Mouse (Mus musculus) lung, postnatal 0 days (tissue): Measurements from ENCODE around the gene Hif3a. TPM values are rescaled to one million over a fixed set of nuclear protein-coding genes. Genes with fewer than 3 reads are reported as not detected.

Source experiments
- ATAC-seq: fragments of 200-750 bp; cut with Nextera tagmentation; 2 replicates; pipeline ENCODE4 v1.8.0; 2017; ENCODE audit warnings: moderate library complexity
- DNase-seq: peaks from one replicate; pipeline ENCODE4 v3.0.0-alpha.2; 2016; ENCODE audit warnings: low spot score
- H3K27ac ChIP-seq: fragments of 300-500 bp; sonication (generic); 2 replicates; pipeline ENCODE4 v1.5.1; 2014; ENCODE audit warnings: antibody characterized with exemption, mild to moderate bottlenecking, low read length, mixed read lengths
- H3K27me3 ChIP-seq: fragments of 300-500 bp; sonication (generic); replicated peaks from 2 replicates; pipeline ENCODE4 v1.6.1; 2014; ENCODE audit warnings: low read length, mixed read lengths; ENCODE audit not compliant: insufficient read depth
- H3K36me3 ChIP-seq: fragments of 300-500 bp; sonication (generic); 2 replicates; pipeline ENCODE4 v1.6.1; 2014; ENCODE audit warnings: low read length, mixed read lengths; ENCODE audit not compliant: insufficient read depth
- H3K4me1 ChIP-seq: fragments of 300-500 bp; sonication (generic); 2 replicates; pipeline ENCODE4 v1.6.1; 2014; ENCODE audit warnings: antibody characterized with exemption, low read depth, low read length, mixed read lengths; ENCODE audit not compliant: insufficient read depth
- H3K4me2 ChIP-seq: fragments of 300-500 bp; sonication (generic); replicated peaks from 2 replicates; pipeline ENCODE4 v1.6.1; 2014; ENCODE audit warnings: low read depth, mild to moderate bottlenecking, low read length, moderate library complexity, mixed read lengths
- H3K4me3 ChIP-seq: fragments of 300-500 bp; sonication (generic); 2 replicates; pipeline ENCODE4 v1.5.1; 2014; ENCODE audit warnings: low read depth, low read length
- H3K9ac ChIP-seq: fragments of 300-500 bp; sonication (generic); replicated peaks from 2 replicates; pipeline ENCODE4 v1.6.1; 2014; ENCODE audit warnings: low read depth, mild to moderate bottlenecking
- H3K9me3 ChIP-seq: fragments of 300-500 bp; sonication (generic); 2 replicates; pipeline ENCODE4 v1.6.1; 2016; ENCODE audit warnings: low read length, mixed read lengths
- CTCF ChIP-seq: IDR thresholded peaks from 2 replicates; pipeline ENCODE4 v1.5.1; 2016; ENCODE audit warnings: antibody characterized with exemption, mild to moderate bottlenecking
- EP300 ChIP-seq: IDR thresholded peaks from 2 replicates; pipeline ENCODE4 v1.6.1; 2016; ENCODE audit warnings: antibody characterized with exemption, mild to moderate bottlenecking, control low read depth
- WGBS: fragments of 180-500 bp; shearing (Covaris S2); extraction: QIAGEN DNeasy Blood & Tissue Kit; methylation state at CpG from one replicate; pipeline ENCODE4 v1.1.7; 2014; 5-methylcytosine and 5-hydroxymethylcytosine counted together
- polyA plus RNA-seq: library from polyadenylated mRNA; unstranded; fragments of >200 nt; fragmentation: Nextera tagmentation; extraction: Ambion mirVana; gene quantifications from 2 replicates; pipeline ENCODE4 v1.2.1, GENCODE M21; 2015

The Hif3a gene
- polyA plus RNA-seq, 1 experiment from 2014 or later = 8.2 TPM

DNA sequence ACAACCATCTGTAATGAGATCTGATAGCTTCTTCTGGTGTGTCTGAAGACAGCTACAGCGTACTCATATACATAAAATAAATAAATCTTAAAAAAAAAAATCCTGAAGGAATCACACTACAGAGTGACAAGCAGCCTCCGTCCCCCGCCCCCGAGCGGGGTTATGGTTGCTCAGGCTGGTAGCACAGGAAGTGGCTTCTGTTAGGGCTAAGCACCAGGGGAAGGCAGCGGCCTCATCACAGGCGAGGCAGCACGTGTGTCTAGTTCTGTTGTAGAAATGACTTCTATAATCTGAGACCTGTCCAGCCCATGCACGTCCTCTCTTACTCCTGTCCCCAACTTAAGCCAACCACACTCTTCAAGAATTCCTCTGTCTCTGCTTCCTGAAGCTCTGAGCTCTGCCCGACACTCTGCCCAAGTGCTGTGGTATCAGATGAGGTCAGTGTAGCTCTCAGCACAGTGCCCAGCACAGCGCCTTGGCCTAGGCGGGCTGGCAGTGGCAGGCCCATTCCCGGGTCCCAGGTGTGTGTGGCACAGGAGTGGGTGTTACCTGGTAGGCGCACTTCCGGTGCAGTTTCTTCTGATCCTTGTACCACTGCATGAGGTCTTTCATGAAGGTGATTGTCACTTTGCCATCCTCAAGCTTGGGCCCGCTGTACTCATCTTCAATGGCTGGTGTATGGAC is 52.8 kb downstream of the Hif3a start:
- DNase-seq (no peak), ATAC-seq (no peak)
- TF ChIP-seq EP300 (no peak), CTCF (no peak)
- 77% methylated on average over 16 of the region's 16 CpGs for WGBS
- Histone ChIP-seq H3K4me3 (no peak overlapping the region), H3K4me2 (no peak overlapping the region), H3K27ac (no peak overlapping the region), H3K27me3 (no peaks in the 10 kb centered on the region), H3K36me3 (peaks cover 34% of the 10 kb centered on the region), H3K4me1 (no peaks in the 10 kb centered on the region), H3K9ac (no peak overlapping the region), H3K9me3 (no peaks in the 10 kb centered on the region)

DNA sequence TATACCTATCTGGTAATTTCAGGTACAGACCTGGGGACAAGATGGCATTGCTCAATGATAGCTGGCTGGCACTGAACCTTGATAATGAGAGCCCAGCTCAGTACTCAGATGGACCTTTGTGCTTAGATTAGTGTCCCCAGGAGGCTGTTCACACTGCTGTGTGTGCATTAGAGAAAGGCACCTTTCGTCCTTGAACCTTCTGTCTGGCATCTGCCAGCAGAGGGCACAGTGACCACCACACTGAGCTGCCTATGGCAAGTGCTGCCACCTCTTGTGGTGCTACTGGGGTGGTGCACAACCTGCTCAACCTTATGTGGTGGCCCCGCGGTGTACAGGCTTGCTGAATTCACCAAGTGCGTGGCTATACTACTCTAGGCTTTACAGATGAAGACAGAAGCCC is 54.9 kb downstream of the Hif3a start:
- no peak overlapping the region for H3K4me2 ChIP-seq

DNA sequence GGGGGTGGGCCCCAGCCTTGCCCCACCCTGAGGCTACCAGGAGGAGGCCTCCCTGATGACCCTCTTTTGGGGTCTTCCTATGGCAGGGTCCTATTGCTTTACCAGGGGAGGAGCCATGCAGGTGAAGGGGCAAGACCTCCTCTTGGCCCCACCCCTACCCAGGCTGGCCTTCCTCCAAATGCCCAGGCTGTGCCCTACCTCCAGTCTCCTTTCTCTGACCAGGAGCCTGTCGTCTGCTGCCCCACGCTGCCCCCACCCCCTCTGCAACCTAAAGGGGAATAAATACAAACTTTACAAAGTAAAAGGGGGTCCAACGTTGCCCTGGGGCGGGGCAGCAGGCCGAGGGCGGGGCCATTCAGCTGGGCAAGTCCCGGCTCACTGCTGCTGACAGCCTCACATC is 57.5 kb downstream of the Hif3a start:
- Histone ChIP-seq H3K9me3 (no peaks in the 10 kb centered on the region), H3K36me3 (peaks cover 26% of the 10 kb centered on the region; the same call in 1 of the 2 replicates), H3K27me3 (no peaks in the 10 kb centered on the region), H3K4me2 (no peak overlapping the region), H3K27ac (no peak overlapping the region), H3K4me3 (no peak overlapping the region), H3K4me1 (no peaks in the 10 kb centered on the region), H3K9ac (no peak overlapping the region)
- TF ChIP-seq EP300 (no peak), CTCF (no peak)
- DNase-seq (no peak), ATAC-seq (no peak)
- 66% methylated on average over 7 of the region's 7 CpGs for WGBS

More for the DNA sequence above, 54.9 kb downstream of the Hif3a start:
- Histone ChIP-seq H3K4me1 (no peaks in the 10 kb centered on the region), H3K9ac (no peak overlapping the region), H3K27ac (no peak overlapping the region), H3K9me3 (no peaks in the 10 kb centered on the region), H3K36me3 (peaks cover 21% of the 10 kb centered on the region; the same call in 1 of the 2 replicates), H3K4me3 (no peak overlapping the region), H3K27me3 (no peaks in the 10 kb centered on the region)
- TF ChIP-seq EP300 (no peak), CTCF (peak; percentile 95)
- peak; percentile 65 for ATAC-seq
- WGBS = 66% methylated on average over 4 of the region's 4 CpGs
- peak; percentile 63 for DNase-seq

- no peaks in the 10 kb centered on the region for H3K27me3 ChIP-seq
- H3K9me3 ChIP-seq = no peaks in the 10 kb centered on the region
- no peak overlapping the region for H3K9ac ChIP-seq
- peaks cover 26% of the 10 kb centered on the region; the same call in 1 of the 2 replicates for H3K36me3 ChIP-seq
- TF ChIP-seq EP300 (no peak), CTCF (no peak; the same call in 1 of the 2 replicates)
- ATAC-seq (peak; percentile 22), DNase-seq (peak; percentile 52)
- H3K4me1 ChIP-seq = 0 out of 2 replicates have a peak, but pooled peaks cover 3% of the 10 kb centered on the region
- H3K4me2 ChIP-seq = no peak overlapping the region
- no peak overlapping the region for H3K4me3 ChIP-seq
- H3K27ac ChIP-seq = peak overlapping the region; percentile 26; the same call in 1 of the 2 replicates
- 64% methylated on average over 7 of the region's 7 CpGs for WGBS
These were observed 58.8 kb downstream of the Hif3a start for GRCm38 (mm10) chr7:17003230-17003960.

- peaks cover 21% of the 10 kb centered on the region; the same call in 1 of the 2 replicates for H3K36me3 ChIP-seq
- peak; percentile 78 for ATAC-seq
- TF ChIP-seq EP300 (no peak), CTCF (peak; percentile 88)
- DNase-seq = peak; percentile 91
- no peak overlapping the region for H3K4me3 ChIP-seq
- H3K27ac ChIP-seq = peak overlapping the region; percentile 26; the same call in 1 of the 2 replicates
- no peak overlapping the region for H3K4me2 ChIP-seq
- WGBS = 10% methylated on average over 7 of the region's 7 CpGs
- no peak overlapping the region for H3K9ac ChIP-seq
- H3K9me3 ChIP-seq = no peaks in the 10 kb centered on the region
- H3K4me1 ChIP-seq = 0 out of 2 replicates have a peak, but pooled peaks cover 3% of the 10 kb centered on the region
- no peaks in the 10 kb centered on the region for H3K27me3 ChIP-seq
These were observed 59.6 kb downstream of the Hif3a start for GRCm38 (mm10) chr7:17002375-17003195.
